Mouse (Mus musculus) left cerebral cortex, postnatal 36 days (tissue): ENCODE measurements around the gene Fgr. TPM values are rescaled to one million over a fixed set of nuclear protein-coding genes. Genes with fewer than 3 reads are reported as not detected.
"Not testable (repeated sequence)": the region's sequence is repeated elsewhere in the genome, so short reads cannot be mapped to it uniquely, and the experiment has no call there.

Experiments used
- DNase-seq, 2 experiments: peaks; one replicate each; pipeline ENCODE4 v3.0.0; 2021 to 2022; ENCODE audit warnings: low spot score in 2 of 2, mixed read lengths in 1 of 2
- intact Hi-C: fragments of 180-260 bp; cut with DNase I; formaldehyde crosslinking; loops from one replicate; pipeline ENCODE4 v1.15.1; 2025
- total RNA-seq, 2 experiments: library from RNA; stranded (reverse); gene quantifications; 2 replicates each; pipeline ENCODE4 v1.2.3; 2021

The Fgr gene
- total RNA-seq, 2 experiments from 2014 or later: 0.17 TPM; not detected in 1

DNA sequence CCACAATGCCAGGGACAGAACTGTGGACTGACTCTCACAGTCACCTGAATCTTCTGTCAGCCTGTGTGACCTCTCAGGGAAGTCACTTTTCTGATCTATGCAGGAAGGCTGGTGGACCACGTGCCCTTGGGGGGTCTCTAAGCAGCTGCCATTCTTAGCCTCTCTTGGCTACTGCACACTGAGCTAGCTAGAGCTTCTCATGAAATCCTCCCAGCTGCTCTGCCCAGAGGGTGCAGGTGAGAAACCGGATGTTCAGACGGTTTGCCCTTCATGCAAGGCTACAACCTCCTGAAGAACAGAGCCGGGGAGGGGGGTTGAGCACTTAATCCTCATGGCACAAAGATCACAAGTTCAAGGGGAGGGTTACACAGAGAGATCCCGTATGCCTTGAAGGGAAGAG is 3.7 kb downstream of the Fgr start:
- intact Hi-C loops: no loop called here
- no peak for DNase-seq

DNA sequence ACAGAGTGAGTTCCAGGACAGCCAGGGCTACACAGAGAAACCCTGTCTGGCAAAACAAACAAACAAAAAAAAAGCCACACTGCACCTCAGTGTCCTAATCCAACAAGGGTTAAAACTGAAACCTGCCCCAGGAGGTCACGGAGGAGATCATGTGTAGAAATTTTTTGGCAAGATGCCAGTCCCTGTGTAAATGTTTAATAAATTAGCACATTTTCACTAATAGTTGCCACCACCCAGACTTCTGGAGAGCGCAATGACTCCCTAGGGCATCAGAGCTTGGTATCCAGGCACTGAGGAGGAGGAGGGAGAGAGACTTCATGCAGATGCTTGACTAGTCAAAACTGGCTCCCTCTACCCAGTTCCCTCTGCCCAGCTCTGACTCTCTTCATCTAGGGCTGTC is 5.3 kb downstream of the Fgr start:
- no peak for DNase-seq
- intact Hi-C loops: no loop called here

DNA sequence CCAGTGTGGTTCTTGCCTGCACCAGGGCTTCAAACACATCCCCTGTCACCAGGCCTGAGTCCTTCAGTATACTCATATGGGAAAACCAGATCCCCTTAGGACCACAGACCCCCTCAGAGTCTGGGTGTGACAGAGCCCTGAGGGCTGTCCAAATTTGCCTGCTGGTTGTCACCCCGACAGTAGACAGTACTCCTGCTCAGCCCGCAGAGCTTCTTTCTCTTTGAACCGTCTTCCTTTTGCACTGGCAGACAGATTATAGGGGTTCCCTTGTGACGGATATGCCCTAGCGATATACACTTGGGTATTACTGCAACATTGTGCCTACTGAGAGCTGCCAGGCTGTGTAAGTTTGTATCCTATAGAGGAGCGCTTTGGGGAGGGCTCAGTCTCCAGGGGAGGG is 7.7 kb downstream of the Fgr start:
- intact Hi-C loops: no loop called here
- DNase-seq: no peak

DNA sequence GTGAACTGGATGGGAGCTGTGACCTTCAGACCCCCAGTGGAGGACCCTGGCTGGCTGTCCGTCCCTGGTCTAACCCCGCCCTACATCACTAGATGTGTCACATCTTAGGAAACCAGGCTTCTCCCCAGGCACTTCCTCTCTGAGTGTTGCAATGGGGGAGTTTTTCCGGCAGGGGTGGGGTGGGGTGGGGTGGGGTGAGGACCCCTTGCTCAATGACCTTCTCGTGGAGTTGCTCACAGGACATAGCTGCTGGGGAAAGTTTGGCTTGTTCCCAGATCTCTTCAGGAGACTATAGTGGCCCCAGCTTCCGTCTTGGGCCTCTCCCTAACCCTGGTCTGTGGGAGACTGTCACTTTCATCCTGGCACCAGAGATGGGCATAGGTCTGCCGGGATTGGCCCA is 9.1 kb downstream of the Fgr start:
- DNase-seq: no peak

DNA sequence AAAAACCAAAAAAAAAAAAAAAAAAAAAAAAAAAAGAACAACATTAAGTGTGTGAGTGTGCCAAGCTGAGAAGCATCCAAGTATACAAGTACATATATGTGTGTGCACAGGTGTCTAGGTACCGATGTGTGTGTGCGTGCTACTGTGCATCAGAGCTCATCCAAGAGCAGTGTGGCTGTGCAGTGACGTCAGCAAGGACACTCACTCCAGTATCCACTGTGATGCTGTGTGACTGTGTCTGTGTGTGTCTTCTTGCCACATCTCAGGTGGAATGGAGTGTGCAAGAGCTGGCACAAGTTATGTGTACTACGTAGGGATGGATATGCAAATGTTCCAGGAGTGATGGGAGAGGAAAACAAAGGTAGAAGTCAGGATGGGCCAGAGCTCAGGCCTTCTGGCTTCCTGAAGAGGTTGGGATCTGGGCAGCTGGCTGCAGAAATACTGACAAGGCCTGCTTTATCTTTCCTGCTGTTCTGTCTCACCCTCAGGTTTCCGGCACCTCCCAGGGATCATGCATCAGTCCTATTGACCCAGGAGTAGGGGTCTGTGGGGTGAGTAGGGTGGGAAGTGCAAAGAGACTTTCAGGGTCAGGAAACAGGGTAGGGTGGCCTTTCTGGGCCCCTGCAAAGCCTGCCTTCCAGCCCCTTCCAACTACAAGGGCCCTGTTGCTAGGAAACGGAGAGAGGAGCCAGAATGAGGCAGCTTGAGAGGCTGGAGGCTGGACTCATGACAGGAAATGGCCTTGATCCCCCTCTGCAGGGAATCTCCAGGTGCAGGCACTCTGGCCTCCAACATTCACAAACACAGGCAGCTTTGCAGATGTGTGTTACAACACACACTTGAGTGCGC is 10.0 kb downstream of the Fgr start:
- DNase-seq: peak in 1 of 2 experiments; percentile 18
- intact Hi-C loops: no loop called here

More for the DNA sequence above, 9.1 kb downstream of the Fgr start:
- intact Hi-C loops: no loop called here

DNA sequence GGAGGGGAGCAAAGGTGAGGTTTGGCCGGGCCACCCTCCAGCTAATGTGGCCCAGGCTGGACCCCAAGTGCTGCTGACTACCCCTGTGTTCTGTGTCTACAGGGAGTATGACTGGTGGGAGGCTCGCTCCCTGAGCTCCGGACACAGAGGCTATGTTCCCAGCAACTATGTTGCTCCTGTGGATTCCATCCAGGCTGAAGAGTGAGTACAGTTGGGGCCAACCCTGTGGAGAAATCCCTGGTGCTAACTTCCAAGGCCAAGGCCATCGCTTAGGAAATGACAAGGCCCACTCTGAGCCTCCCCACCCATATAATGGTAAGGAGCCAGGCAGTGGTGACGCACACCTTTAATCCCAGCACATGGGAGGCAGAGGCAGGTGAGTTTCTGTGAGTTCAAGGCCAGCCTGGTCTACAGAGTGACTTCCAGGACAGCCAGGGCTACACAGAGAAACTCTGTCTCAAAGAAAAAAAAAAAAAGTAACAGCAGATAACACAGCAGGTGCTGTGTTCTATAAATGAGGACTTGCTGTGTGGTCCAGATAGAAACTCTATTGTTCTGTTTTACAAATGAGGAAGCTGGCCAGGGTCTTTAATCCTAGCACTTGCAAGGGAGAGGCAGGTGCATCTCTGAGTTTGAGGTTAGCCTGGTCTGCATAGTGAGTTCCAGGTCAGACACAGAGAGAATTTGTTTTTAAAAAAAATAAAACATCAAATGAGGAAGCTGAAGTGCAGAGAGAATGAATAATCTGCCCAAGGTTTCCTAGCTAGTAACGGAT is 14.9 kb downstream of the Fgr start:
- DNase-seq: no peak
- intact Hi-C loops: no loop called here

DNA sequence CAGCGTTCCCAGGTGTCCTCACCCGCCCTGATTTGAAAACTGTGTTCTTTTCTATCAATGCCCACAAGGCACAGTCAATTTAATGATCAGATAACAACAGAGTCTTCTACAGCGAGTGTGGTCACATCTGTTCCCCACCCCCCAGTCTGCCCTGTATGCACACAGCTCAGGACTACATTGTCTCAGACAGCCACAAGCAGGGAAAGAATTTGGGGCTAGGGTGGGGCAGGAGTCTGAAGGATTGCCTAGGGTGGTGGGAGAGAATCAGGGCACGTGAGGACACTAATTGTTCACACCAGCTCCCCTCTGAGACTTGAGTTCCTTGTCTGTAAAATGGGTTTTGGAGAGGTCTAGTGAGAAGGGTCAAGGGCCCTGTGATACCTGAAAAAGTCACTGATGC is 19.7 kb downstream of the Fgr start:
- DNase-seq: no peak
- intact Hi-C loops: no loop called here

DNA sequence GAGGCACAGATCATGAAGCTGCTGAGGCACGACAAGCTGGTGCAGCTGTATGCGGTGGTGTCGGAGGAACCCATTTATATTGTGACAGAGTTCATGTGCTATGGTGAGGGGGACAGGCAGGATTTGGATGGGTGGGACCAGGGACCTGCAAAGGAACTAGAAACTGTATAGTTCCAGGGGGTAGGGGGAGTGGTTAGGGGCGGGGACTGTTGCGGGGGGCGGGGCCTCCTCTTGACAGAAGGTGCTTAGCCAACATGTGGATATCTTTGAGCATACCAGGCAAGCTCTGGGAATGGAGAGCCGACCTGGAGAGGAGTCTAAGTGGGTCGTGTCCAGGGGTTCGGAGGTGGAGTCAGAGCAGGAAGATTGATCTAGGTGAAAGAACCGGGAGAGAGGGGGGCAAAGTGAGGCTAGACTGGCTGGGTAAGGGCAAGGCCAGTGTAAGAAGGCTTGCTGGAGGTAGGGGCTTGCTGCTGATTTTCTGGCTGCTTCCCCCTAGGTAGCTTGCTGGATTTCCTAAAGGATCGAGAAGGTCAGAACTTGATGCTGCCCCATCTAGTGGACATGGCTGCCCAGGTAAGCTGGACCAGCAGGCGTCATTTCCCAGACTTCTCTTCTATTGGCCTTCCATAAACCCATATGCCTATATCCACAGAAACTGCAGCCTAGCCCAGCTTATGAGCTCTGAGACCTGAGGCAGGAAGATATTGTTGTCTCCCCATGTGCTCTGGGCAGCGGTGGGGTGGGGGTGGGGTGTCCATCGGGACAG is 23.8 kb downstream of the Fgr start:
- intact Hi-C loops: no loop called here

DNA sequence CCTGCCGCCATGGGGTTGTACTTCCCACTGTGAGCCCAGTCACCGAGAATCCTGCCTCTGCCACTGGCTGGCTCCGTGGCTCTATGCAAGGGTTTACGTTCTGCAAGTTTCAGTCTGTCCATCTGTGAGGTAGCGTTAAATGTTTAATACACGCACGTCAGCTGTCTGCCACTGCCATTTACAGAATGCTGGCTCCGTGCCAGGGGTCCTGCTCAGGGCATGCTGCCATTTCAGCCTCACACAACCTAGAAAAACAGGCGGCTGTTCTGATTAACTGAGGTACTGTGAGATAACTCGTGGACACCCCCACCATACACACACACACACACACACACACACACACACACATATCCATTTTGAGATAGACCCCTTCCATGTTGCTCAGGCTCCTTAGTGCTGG is 29.0 kb downstream of the Fgr start:
- no peak for DNase-seq
- intact Hi-C loops: no loop called here

More for the DNA sequence above, 23.8 kb downstream of the Fgr start:
- no peak for DNase-seq

DNA sequence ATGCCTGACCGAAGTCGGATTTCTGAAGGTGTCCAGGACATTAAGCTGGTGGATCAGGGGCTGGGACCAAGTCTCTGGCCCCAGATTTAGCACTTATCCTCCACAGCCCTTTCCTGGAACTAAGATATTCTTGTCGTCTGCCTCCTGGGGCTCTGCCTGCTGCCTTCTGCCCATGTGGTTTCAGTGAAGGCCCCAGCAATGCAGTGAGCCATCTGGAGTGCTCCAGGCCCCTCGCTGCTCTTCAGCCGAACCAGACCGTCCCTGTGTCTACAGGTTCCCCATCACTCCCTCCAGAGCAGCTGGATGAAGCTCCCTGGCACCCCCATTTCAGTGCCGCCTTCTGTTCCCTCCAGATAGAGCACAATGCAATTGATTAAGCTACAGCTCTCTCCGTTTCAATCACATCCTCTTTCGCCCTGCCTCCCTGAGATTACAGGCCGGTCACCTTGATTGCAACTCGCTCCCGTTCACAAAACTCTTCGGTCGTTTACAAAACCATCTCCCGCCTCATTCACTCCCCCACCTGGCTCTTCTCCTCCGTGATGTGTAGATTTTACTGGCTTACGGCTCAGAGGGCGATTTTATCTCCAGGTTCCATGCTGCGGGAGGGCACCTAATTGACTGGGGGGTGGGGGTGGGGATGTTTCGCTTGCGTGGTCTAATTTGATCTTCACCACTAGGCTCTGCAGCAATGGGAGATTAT is 29.6 kb downstream of the Fgr start:
- DNase-seq: no peak
- intact Hi-C loops: no loop called here

DNA sequence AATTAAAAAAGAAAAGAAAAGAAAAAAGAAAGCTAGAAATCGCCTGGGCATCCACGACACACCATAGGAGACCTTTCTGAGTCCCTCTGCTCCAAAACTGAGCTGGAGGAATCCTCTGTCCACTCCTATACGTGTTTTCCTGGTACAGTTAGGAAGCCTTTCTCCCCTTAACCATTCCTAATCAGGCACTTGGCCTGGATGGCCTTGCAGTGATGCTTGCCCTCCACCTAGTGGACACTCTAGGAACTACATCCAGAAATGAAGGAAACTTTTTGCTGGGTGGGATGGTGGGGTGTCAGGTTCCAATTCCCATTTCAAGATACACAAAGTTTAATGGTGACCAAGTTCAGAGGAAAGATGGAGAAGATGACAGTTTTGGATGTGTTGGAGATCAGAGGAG is 31.3 kb downstream of the Fgr start:
- intact Hi-C loops: loop anchor here (1.0 kb wide), 1 partner anchor 60 kb away; no protein-coding TSS in a partner anchor
- DNase-seq: peak in 1 of 2 experiments; percentile 68

DNA sequence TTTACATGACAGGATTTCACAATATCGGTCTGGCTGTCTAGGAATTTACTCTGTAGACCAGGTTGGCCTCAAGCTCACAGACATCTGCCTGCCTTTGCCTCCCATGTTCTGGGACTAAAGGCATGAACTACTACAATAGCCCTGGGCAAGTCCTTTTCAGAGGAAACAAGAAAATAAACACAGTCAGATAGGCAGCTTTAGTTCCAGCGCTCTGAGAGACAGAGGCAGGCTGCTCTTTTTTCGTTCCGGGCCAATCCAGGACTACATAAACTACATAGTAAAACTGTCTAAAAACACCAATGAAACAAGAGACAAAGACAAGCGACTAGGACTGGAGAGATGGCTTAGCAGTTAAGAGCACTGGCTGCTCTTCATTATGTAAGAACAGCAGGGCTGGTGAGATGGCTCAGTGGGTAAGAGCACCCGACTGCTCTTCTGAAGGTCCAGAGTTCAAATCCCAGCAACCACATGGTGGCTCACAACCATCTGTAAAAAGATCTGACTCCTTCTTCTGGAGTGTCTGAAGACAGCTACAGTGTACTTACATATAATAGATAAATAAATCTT is 32.1 kb downstream of the Fgr start:
- DNase-seq: not testable (repeated sequence)
- intact Hi-C loops: loop anchor here (1.0 kb wide), 1 partner anchor 61 kb away; no protein-coding TSS in a partner anchor

DNA sequence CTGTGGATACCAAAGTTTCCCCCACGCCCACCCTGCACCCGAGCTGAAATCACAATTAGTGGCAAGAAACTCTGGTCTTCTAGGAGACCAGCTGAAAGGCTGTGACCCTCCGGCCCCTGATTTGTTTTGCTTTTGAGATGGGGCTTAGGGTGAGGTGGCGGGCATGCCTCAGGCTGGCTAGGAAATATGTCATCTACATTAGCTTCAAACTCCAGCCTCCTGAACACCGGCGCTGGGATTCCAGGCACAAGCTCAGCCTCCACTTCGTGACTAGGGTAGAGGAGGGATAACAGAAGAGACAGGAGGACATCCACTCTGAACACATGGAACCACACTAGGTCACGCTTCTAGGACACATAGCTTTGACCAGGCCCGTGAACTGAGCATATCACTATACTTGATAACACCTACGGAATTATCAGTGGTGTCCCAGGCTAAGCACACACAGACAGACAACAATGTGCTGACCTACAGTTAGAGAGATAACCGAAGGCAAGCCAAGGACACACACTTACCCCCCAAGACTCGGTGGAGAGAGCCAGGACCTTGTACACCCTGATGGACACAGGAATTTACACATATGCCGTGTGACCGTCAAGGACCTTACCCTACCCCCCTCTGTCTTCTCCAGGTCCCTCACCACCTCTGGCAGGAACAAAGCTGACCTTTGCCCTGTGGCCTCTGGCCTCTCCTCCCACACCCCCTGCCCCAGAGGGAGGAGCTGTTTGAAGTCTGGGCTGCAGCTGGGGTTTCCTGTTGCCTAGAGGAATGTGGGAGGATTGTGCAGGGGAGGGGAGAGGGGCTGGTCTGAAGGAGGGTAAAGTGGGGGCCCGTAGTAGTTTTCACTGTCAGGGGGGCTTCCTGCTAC is 33.9 kb downstream of the Fgr start:
- no peak for DNase-seq
- intact Hi-C loops: no loop called here

DNA sequence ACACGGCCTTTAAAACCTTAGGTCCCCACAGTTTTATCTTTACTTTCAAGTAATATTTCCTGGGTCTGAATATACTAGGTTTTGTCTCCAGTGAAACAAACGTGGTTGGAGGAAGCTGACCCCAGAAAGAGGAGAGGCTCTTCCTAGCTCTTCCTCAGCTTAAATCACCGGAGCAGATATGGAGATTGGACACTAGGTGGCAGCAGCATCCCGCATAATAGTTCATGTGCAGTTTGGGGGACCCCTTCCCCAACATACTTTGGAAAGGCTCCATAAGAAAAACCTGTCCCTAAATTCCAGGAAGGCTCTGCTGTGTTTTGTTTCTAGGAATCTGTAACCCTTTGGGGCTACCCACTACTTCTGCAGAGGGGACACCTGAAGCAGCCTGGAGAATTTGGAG is 35.2 kb downstream of the Fgr start:
- peak in 1 of 2 experiments; percentile 56 for DNase-seq
- intact Hi-C loops: loop anchor here (1.0 kb wide), 1 partner anchor 288 kb away; no protein-coding TSS in a partner anchor

DNA sequence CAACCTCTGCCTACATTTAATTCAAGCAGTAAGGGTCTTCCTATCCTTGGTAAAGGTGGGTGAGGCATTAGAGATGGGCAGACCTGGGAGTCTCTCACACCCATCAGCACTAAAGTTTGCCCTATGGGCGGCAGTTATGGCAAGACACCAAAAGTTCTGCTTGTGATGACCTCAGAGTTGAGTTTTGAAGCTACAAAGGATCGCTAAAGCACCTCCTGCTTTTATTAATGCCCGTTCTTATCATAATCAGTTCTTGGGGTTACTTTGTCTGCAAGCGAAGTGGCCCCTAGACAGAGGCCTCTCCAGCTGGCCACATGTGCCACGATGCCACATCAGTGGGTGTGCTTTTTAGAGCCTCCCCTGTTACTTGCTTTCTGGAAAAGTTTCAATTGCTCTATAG is 35.8 kb downstream of the Fgr start:
- intact Hi-C loops: loop anchor here (1.0 to 5.0 kb wide), 3 partner anchors 118 to 288 kb away; partner anchors contain the start of genes Cd164l2 and Gpr3
- no peak for DNase-seq

DNA sequence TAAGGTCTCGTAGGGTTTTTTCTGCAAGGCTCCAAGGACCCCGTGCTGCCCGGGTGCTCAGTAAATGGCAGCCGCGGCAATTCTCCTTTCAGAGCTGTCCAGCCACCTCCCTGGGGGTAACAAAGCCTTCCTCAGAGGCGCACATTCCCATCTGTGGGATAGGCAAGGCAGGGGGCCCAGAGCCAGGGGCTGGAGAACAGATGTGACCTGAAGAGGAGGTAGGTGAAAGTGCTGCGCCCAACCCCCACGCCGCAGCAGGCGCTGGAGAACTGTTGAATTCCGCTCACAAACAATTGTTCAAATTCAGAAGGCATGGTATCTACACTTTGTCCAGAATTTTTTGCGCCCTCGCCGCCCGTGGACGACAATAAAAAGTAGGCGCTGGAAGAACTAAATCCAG is 36.7 kb downstream of the Fgr start:
- intact Hi-C loops: loop anchor here (5.0 kb wide), 2 partner anchors 117 to 202 kb away; partner anchors contain the start of genes Cd164l2 and Gpr3
- no peak for DNase-seq

DNA sequence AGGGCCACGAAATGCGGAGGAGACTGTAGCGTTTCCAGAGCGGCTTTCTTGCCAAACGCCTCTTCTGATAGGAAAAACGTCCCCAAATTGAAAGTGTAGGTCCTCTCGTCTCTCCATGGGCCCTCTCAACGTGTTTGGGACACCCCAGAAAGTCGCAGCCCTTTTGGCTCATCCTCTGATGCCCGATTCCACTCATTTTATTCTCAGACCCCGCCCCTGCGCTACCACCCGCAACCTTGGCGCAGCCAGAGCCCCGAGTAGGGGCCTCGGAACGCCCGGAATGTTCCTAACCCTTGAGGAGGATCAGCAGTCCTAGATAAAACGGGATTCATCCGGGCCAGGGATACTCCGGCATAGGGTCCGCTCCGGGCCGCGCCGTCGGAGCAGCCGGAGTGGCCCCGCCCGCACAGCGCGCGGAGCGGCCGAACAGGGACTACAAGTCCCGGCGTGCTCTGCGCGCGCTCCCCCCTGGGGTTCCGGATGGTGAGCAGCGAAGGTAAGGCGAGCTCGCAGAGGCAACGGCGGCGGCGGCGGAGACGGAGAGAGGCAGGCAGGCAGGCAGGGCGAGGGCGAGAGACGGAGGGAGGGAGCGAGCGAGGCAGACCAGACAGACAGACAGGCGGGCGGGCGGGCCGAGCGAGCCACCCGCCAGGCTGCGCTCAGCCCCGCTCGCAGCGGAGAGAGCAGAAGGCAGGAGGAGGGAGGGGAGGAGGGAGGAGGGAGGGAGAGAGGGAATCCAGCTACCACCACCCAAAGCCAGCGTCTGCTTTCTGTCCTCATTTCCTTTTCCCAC is 37.3 kb downstream of the Fgr start, which contains the start of gene Ahdc1:
Ahdc1 (plus strand) TSS at position 233 of the 793 bp plus-strand sequence.
- peak; percentile 95 to 97 for DNase-seq
- intact Hi-C loops: loop anchor here (5.0 kb wide), 2 partner anchors 116 to 201 kb away; partner anchors contain the start of genes Cd164l2 and Gpr3
